Mouse (Mus musculus) cerebellum, adult 18-20 months (tissue): ENCODE data around the gene Stpg4.

ENCODE experiments used
- DNase-seq, 2 experiments: peaks; one replicate each; pipeline ENCODE4 v3.0.0; 2021

Stpg4 gene

GRCm38 (mm10) chr17:87446767-87447611, 19.4 kb upstream of the Stpg4 start, which contains the start of gene Calm2:
Calm2 (minus strand) TSS chr17:87446935.
- DNase-seq: peak; percentile 97 to 98

GRCm38 (mm10) chr17:87445917-87446766, 18.6 kb upstream of the Stpg4 start:
- peak; percentile 70 to 79 for DNase-seq

GRCm38 (mm10) chr17:87445337-87445916, 17.9 kb upstream of the Stpg4 start:
- DNase-seq: no peak

- DNase-seq: no peak
Observed at GRCm38 (mm10) chr17:87444763-87445162, 17.2 kb upstream of the Stpg4 start.

- DNase-seq: no peak
Observed at GRCm38 (mm10) chr17:87441537-87441936, 14.0 kb upstream of the Stpg4 start.

GRCm38 (mm10) chr17:87439441-87439840, 11.9 kb upstream of the Stpg4 start:
- DNase-seq: no peak

GRCm38 (mm10) chr17:87433929-87434328, 6.4 kb upstream of the Stpg4 start:
- DNase-seq: no peak

GRCm38 (mm10) chr17:87432743-87433142, 5.2 kb upstream of the Stpg4 start:
- no peak for DNase-seq

- DNase-seq: no peak
Observed at GRCm38 (mm10) chr17:87432314-87432713, 4.8 kb upstream of the Stpg4 start.

- DNase-seq: no peak
Observed at GRCm38 (mm10) chr17:87429431-87429830, 1.9 kb upstream of the Stpg4 start.

GRCm38 (mm10) chr17:87418082-87418481, 9.5 kb downstream of the Stpg4 start:
- no peak for DNase-seq

- DNase-seq: no peak
Observed at GRCm38 (mm10) chr17:87406646-87407045, 20.9 kb downstream of the Stpg4 start.

- no peak for DNase-seq
Observed at GRCm38 (mm10) chr17:87405576-87405975, 22.0 kb downstream of the Stpg4 start.

GRCm38 (mm10) chr17:87403462-87403861, 24.1 kb downstream of the Stpg4 start:
- no peak for DNase-seq

GRCm38 (mm10) chr17:87402444-87402843, 25.1 kb downstream of the Stpg4 start:
- DNase-seq: no peak

GRCm38 (mm10) chr17:87397088-87397487, 30.5 kb downstream of the Stpg4 start:
- no peak for DNase-seq

- DNase-seq: no peak
Observed at GRCm38 (mm10) chr17:87391242-87391641, 36.3 kb downstream of the Stpg4 start.

GRCm38 (mm10) chr17:87387068-87387467, 40.5 kb downstream of the Stpg4 start:
- DNase-seq: no peak

GRCm38 (mm10) chr17:87385835-87386234, 41.7 kb downstream of the Stpg4 start:
- DNase-seq: no peak

- DNase-seq: no peak
Observed at GRCm38 (mm10) chr17:87380681-87381080, 46.9 kb downstream of the Stpg4 start.

- DNase-seq: no peak
Observed at GRCm38 (mm10) chr17:87379821-87380220, 47.7 kb downstream of the Stpg4 start.

- DNase-seq: no peak
Observed at GRCm38 (mm10) chr17:87379160-87379624, 48.3 kb downstream of the Stpg4 start.
